ENCODE assay signal across 18 mouse cellular contexts in the genomic region with DNA sequence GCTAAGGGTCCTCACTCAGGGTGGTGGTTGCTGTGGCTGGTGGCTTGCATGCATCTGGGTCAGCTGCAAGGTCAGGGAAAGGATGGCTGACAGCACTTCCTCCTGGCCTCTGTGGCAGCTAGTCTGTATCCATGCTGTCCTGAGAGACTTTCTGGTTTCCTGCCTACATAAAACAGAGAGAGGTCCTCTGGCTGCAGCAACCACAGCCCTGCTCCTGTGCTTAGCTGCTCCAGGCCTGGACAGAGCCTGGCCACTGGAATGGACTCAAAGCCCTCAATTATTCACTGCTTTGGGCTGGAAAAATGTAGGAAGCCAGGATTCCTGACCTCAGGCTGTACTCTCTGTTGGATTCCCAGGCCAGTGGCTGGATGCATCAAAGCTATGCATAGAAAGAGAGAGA. TPM values are rescaled to one million over a fixed set of nuclear protein-coding genes. Genes with fewer than 3 reads are reported as not detected.
DNase-seq lines count a peak whose midpoint lies in the region; ATAC-seq lines count a peak whose summit lies in the region.
"Had no signal": no experiment of that assay in that cellular context is flagged by ENCODE, and none has a peak within 500 bp of the region (broad histone marks: within the 10 kb centered on the region; RNA-seq: fewer than 3 reads in every experiment).

No protein-coding gene starts in this region.

- H3K4me2 ChIP-seq in kidney, embryonic 14.5 days (replicated peaks; ENCODE audit: low read depth, low read length) = no peak overlapping the region
- no peak overlapping the region for H3K4me2 ChIP-seq in heart, embryonic 13.5 days
- H3K4me2 ChIP-seq in midbrain, embryonic 14.5 days (ENCODE audit: low read length) = no peak overlapping the region
- H3K4me2 ChIP-seq: neural tube, embryonic 13.5 days had no signal

- H3K4me3 ChIP-seq in kidney, embryonic 14.5 days (ENCODE audit: low read length) = no peak overlapping the region
- H3K4me3 ChIP-seq in heart, embryonic 13.5 days = no peak overlapping the region
- H3K4me3 ChIP-seq in midbrain, embryonic 14.5 days (replicated peaks; ENCODE audit: low read depth, low read length) = no peak overlapping the region
- H3K4me3 ChIP-seq: neural tube, embryonic 13.5 days had no signal

- no peak overlapping the region for H3K9ac ChIP-seq in kidney, embryonic 14.5 days (ENCODE audit: low read depth, low read length)
- H3K9ac ChIP-seq in heart, embryonic 13.5 days = peak overlapping the region; percentile 33; the same call in 1 of the 2 replicates
- no peak overlapping the region for H3K9ac ChIP-seq in midbrain, embryonic 14.5 days (replicated peaks; ENCODE audit: low read length)
- H3K9ac ChIP-seq: neural tube, embryonic 13.5 days had no signal

- DNase-seq in kidney, adult 9 months = no peak
- DNase-seq in 3T3-L1 (ENCODE audit: low read depth, low spot score) (peak; percentile 66), 416B (ENCODE audit: low read depth) (peak; percentile 49)
- DNase-seq in frontal cortex, postnatal 14 days (ENCODE audit: low spot score in 2 of 2) = no peak
- DNase-seq in midbrain, embryonic 14.5 days = no peak
- DNase-seq in layer of hippocampus, postnatal 36 days = no peak
- DNase-seq: adrenal gland, adult 8-10 months; cerebellum, adult 9-11 months; retina, postnatal 1 day; spleen, adult 18-20 months had no signal

- peak overlapping the region; percentile 32; the same call in 1 of the 2 replicates for H3K27ac ChIP-seq in kidney, embryonic 14.5 days (ENCODE audit: low read depth, low read length)
- H3K27ac ChIP-seq in heart, embryonic 13.5 days (replicated peaks) = peak overlapping the region; percentile 29
- H3K27ac ChIP-seq in midbrain, embryonic 14.5 days (replicated peaks; ENCODE audit: low read depth, low read length) = no peak overlapping the region
- H3K27ac ChIP-seq: macrophage; neural tube, embryonic 13.5 days had no signal

- no peaks in the 10 kb centered on the region for H3K36me3 ChIP-seq in kidney, embryonic 14.5 days (ENCODE audit: control insufficient read depth, insufficient read depth, low read length)
- H3K36me3 ChIP-seq in heart, embryonic 13.5 days = no peaks in the 10 kb centered on the region
- H3K36me3 ChIP-seq in midbrain, embryonic 14.5 days (ENCODE audit: control insufficient read depth, insufficient read depth, low read length) = no peaks in the 10 kb centered on the region
- H3K36me3 ChIP-seq: neural tube, embryonic 13.5 days had no signal

- H3K4me1 ChIP-seq in kidney, embryonic 14.5 days (ENCODE audit: control insufficient read depth, insufficient read depth, low read length) = peaks cover 37% of the 10 kb centered on the region
- H3K4me1 ChIP-seq in heart, embryonic 13.5 days = peaks cover 48% of the 10 kb centered on the region
- peaks cover 7% of the 10 kb centered on the region; the same call in 1 of the 2 replicates for H3K4me1 ChIP-seq in midbrain, embryonic 14.5 days (ENCODE audit: control insufficient read depth, insufficient read depth, low read length)

- H3K9me3 ChIP-seq in kidney, embryonic 14.5 days (ENCODE audit: control insufficient read depth, low read length) = no peaks in the 10 kb centered on the region
- no peaks in the 10 kb centered on the region for H3K9me3 ChIP-seq in heart, embryonic 13.5 days
- H3K9me3 ChIP-seq in midbrain, embryonic 14.5 days (ENCODE audit: control insufficient read depth, low read length) = no peaks in the 10 kb centered on the region
- H3K9me3 ChIP-seq: neural tube, embryonic 13.5 days had no signal

- H3K27me3 ChIP-seq in kidney, embryonic 14.5 days (ENCODE audit: control insufficient read depth, insufficient read depth, low read length) = no peaks in the 10 kb centered on the region
- peaks cover 7% of the 10 kb centered on the region; the same call in 1 of the 2 replicates for H3K27me3 ChIP-seq in heart, embryonic 13.5 days (replicated peaks)
- peaks cover 3% of the 10 kb centered on the region; the same call in 1 of the 2 replicates for H3K27me3 ChIP-seq in midbrain, embryonic 14.5 days (ENCODE audit: control insufficient read depth, insufficient read depth, low read length)
- H3K27me3 ChIP-seq: neural tube, embryonic 13.5 days had no signal

- ATAC-seq in kidney, embryonic 14.5 days (ENCODE audit: low FRiP score, low TSS enrichment) = no peak
- ATAC-seq in heart, embryonic 13.5 days (ENCODE audit: extremely low read depth, insufficient number of reproducible peaks, low FRiP score, low TSS enrichment) = no peak
- ATAC-seq in midbrain, embryonic 14.5 days (ENCODE audit: low FRiP score, low TSS enrichment) = no peak
- ATAC-seq: inflammation-experienced regulatory T-cells, adult 6 months had no signal

RNA-seq across cellular contexts. Expression of a gene that starts 2.6 kb away (rescaled TPM):
- 18.3 and 20.3 TPM in 2 replicates for polyA plus RNA-seq in kidney, embryonic 14.5 days (2014; fragmentation: Nextera tagmentation; extraction: Ambion mirVana)
- polyA plus RNA-seq in heart, embryonic 13.5 days (2015; fragmentation: Nextera tagmentation; extraction: Ambion mirVana) = 3,602 and 4,207 TPM in 2 replicates
- 0.43 TPM in 1 of 2 replicates, not detected in the other for polyA plus RNA-seq in midbrain, embryonic 14.5 days (2014; fragmentation: Nextera tagmentation; extraction: Ambion mirVana)
- total RNA-seq in layer of hippocampus, postnatal 36 days (2021) = 1 to 10 TPM; 2.1 to 3.5 TPM
- total RNA-seq: hematopoietic stem cell, adult 5-6 weeks; layer of hippocampus, postnatal 10 days; midbrain, postnatal 0 days had no signal
- polyA plus RNA-seq: inflammation-experienced regulatory T-cells, adult 6 months; macrophage had no signal

RNA-seq across cellular contexts. Expression of a gene that starts 10.7 kb away (rescaled TPM):
- 85.6 and 102 TPM in 2 replicates for polyA plus RNA-seq in kidney, embryonic 14.5 days (2014; fragmentation: Nextera tagmentation; extraction: Ambion mirVana)
- polyA plus RNA-seq in heart, embryonic 13.5 days (2015; fragmentation: Nextera tagmentation; extraction: Ambion mirVana) = 67.1 and 75.3 TPM in 2 replicates
- 20.7 and 25.1 TPM in 2 replicates for polyA plus RNA-seq in midbrain, embryonic 14.5 days (2014; fragmentation: Nextera tagmentation; extraction: Ambion mirVana)
- total RNA-seq in layer of hippocampus, postnatal 36 days (2021) = 10 to 100 TPM; 14.0 to 16.6 TPM
- total RNA-seq: hematopoietic stem cell, adult 5-6 weeks had no signal

RNA-seq across cellular contexts. Expression of a gene that starts 41.8 kb away (rescaled TPM):
- polyA plus RNA-seq in kidney, embryonic 14.5 days (2014; fragmentation: Nextera tagmentation; extraction: Ambion mirVana) = 12.1 and 19.5 TPM in 2 replicates
- polyA plus RNA-seq in heart, embryonic 13.5 days (2015; fragmentation: Nextera tagmentation; extraction: Ambion mirVana) = 4.0 and 4.4 TPM in 2 replicates
- 0.58 and 1.0 TPM in 2 replicates for polyA plus RNA-seq in midbrain, embryonic 14.5 days (2014; fragmentation: Nextera tagmentation; extraction: Ambion mirVana)
- total RNA-seq in layer of hippocampus, postnatal 36 days (2021) = under 1 TPM; 0.62 to 0.73 TPM
- total RNA-seq: hematopoietic stem cell, adult 5-6 weeks had no signal

RNA-seq across cellular contexts. Expression of a gene that starts 56.7 kb away (rescaled TPM):
- 109 and 114 TPM in 2 replicates for polyA plus RNA-seq in kidney, embryonic 14.5 days (2014; fragmentation: Nextera tagmentation; extraction: Ambion mirVana)
- 207 and 208 TPM in 2 replicates for polyA plus RNA-seq in heart, embryonic 13.5 days (2015; fragmentation: Nextera tagmentation; extraction: Ambion mirVana)
- 13.2 and 16.1 TPM in 2 replicates for polyA plus RNA-seq in midbrain, embryonic 14.5 days (2014; fragmentation: Nextera tagmentation; extraction: Ambion mirVana)
- 100 to 1,000 TPM; 211 to 220 TPM for total RNA-seq in layer of hippocampus, postnatal 36 days (2021)

RNA-seq across cellular contexts. Expression of a gene that starts 59.6 kb away (rescaled TPM):
- 2.0 and 2.3 TPM in 2 replicates for polyA plus RNA-seq in kidney, embryonic 14.5 days (2014; fragmentation: Nextera tagmentation; extraction: Ambion mirVana)
- polyA plus RNA-seq in heart, embryonic 13.5 days (2015; fragmentation: Nextera tagmentation; extraction: Ambion mirVana) = 5,554 and 6,221 TPM in 2 replicates
- 0.34 TPM in 1 of 2 replicates, not detected in the other for polyA plus RNA-seq in midbrain, embryonic 14.5 days (2014; fragmentation: Nextera tagmentation; extraction: Ambion mirVana)
- 1 to 10 TPM in 1 of 2 experiments, under 1 TPM in 1; 0.60 to 1.1 TPM for total RNA-seq in layer of hippocampus, postnatal 36 days (2021)
- total RNA-seq: hematopoietic stem cell, adult 5-6 weeks had no signal
- polyA plus RNA-seq: macrophage had no signal

Comparison
In these comparisons a context has a peak if more than half of its experiments do, and no peak if none do; other contexts are left out.
1. DNase-seq: peak in 3T3-L1 (single experiment) and 416B (single experiment); none in kidney, adult 9 months (single experiment), frontal cortex, postnatal 14 days (0 of 2), midbrain, embryonic 14.5 days (single experiment) and layer of hippocampus, postnatal 36 days (0 of 2).
2. RNA of a gene that starts 2.6 kb away (polyA plus RNA-seq): 3,602 to 4,207 TPM in heart, embryonic 13.5 days; 18.3 to 20.3 TPM in kidney, embryonic 14.5 days and 0.43 TPM in midbrain, embryonic 14.5 days; every median in the first group is over 100 times any median in the second.